ENCODE assay signal across 13 mouse cellular contexts in the genomic region with DNA sequence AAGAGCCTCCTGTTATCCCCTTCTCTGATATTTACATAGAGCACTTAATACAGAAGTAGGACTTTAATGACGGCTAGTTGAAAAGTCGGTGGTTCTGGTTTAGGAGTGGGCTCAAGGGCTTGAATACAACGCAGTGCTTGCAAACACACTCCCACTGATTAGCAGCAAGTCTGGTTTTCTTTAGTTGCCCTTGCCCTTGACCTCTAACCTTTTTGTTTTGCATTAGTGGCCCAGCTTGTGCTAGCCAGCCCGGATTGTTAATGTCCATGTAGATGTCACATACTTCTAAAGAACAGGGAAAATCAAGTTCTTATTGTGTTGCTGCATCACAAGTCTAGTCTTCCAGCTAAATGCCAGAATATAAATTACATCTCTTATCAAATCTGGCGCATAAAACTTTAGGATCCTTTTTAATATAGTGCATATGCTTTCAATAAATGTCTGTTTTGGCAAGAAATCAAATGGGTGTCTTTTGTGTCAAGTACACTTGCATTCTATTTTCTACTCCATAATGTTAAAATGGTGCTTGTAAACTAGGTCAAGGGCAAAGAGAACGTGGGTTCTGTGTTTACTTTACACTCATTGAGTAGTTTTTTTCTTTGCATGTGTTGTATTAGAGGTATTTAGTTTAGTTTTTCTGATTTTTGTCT.
"Had no signal": no experiment of that assay in that cellular context is flagged by ENCODE, and none has a peak within 500 bp of the region (broad histone marks: within the 10 kb centered on the region; RNA-seq: fewer than 3 reads in every experiment).

No protein-coding gene starts in this region.

- H3K27ac ChIP-seq: layer of hippocampus, adult 2 months; limb, embryonic 15.5 days; liver, embryonic 12.5 days; midbrain, embryonic 10.5 days; neural tube, embryonic 15.5 days had no signal

- ATAC-seq: liver, embryonic 12.5 days had no signal

- H3K4me3 ChIP-seq: layer of hippocampus, adult 2 months; limb, embryonic 15.5 days; liver, embryonic 12.5 days; midbrain, embryonic 10.5 days; myocyte; neural tube, embryonic 15.5 days had no signal

- H3K4me1 ChIP-seq: liver, embryonic 12.5 days; neural tube, embryonic 15.5 days had no signal

- H3K9ac ChIP-seq: limb, embryonic 15.5 days; liver, embryonic 12.5 days; neural tube, embryonic 15.5 days had no signal

- H3K36me3 ChIP-seq: limb, embryonic 15.5 days; neural tube, embryonic 15.5 days had no signal

- H3K27me3 ChIP-seq: limb, embryonic 15.5 days; liver, embryonic 12.5 days; neural tube, embryonic 15.5 days had no signal

- H3K9me3 ChIP-seq: limb, embryonic 15.5 days; liver, embryonic 12.5 days; midbrain, embryonic 10.5 days; neural tube, embryonic 15.5 days had no signal

- DNase-seq: kidney, adult 8-10 months; kidney, postnatal 10 days; lung, postnatal 10 days; lung, postnatal 4 days; midbrain, embryonic 14.5 days; right cerebral cortex, adult 18-20 months; right cerebral cortex, postnatal 25 days had no signal

- H3K4me2 ChIP-seq: limb, embryonic 15.5 days; liver, embryonic 12.5 days; neural tube, embryonic 15.5 days had no signal
